Mouse (Mus musculus) E14TG2a.4 (cell line): ENCODE measurements around the gene Mien1.

Experiments
- CTCF ChIP-seq: conservative IDR thresholded peaks from 2 replicates; pipeline ENCODE4 v1.5.1; 2014; ENCODE audit warnings: low read length
- POU5F1 ChIP-seq: IDR thresholded peaks from 2 replicates; pipeline ENCODE4 v1.6.1; 2014; ENCODE audit warnings: low read length, borderline replicate concordance

GRCm38 (mm10) chr11:98445238-98445637 lies 6.4 kb upstream of the Mien1 start:
- TF ChIP-seq CTCF, result no peak
- no peak for TF ChIP-seq POU5F1
